Mouse (Mus musculus) heart, postnatal 10 days (tissue): ENCODE data around the gene Tlx3. TPM values are rescaled to one million over a fixed set of nuclear protein-coding genes. Genes with fewer than 3 reads are reported as not detected.

Source experiments
- DNase-seq, 2 experiments: peaks; one replicate each; pipeline ENCODE4 v3.0.0; 2021
- intact Hi-C: fragments of 180-260 bp; cut with DNase I; formaldehyde crosslinking; loops from one replicate; pipeline ENCODE4 v1.15.1; 2025
- total RNA-seq, 2 experiments: library from RNA; stranded (reverse); gene quantifications; 2 replicates each; pipeline ENCODE4 v1.2.3; 2021

The Tlx3 gene
- total RNA-seq, 2 experiments from 2014 or later = not detected

DNA sequence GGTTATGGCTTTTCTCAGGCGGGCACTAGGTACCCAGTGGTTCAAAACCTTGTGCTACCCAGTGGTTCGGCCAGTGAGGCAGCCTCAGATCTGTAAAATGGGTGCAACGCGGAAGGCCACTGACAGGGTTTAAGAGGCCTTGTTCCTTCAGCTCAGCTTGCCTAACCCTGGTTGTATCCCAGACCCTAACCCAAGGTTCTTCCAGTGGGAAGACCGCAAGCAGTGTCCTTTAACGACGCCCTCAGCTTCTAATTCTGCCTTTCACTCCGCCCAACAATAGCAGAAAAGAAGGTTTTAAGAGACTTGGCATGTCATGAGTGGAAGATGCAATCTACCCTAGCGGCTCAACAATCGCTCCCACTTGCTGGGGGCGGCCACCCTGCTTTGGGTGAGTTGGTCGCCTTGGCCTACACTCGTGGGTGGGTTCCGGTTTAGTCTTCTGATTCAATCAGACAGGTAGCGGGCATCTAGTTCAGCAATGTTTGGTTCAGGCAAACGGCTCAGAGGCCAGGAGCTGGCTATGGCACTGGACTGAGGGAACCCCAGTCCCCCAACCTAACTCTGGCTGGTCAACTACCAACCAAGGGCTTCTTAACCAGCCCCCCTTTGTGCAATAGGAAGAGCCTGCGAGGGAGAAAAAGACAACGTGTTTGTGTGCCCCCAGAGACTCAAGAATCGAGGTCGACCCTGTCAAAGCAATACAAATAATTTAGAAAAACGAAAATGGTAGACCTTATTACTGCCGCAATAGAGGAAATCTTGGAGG lies 4.9 kb downstream of the Tlx3 start:
- no peak for DNase-seq
- intact Hi-C loops = no loop called here

GRCm38 (mm10) chr11:33197673-33198072 lies 5.7 kb downstream of the Tlx3 start:
- no peak for DNase-seq
- intact Hi-C loops = no loop called here

DNA sequence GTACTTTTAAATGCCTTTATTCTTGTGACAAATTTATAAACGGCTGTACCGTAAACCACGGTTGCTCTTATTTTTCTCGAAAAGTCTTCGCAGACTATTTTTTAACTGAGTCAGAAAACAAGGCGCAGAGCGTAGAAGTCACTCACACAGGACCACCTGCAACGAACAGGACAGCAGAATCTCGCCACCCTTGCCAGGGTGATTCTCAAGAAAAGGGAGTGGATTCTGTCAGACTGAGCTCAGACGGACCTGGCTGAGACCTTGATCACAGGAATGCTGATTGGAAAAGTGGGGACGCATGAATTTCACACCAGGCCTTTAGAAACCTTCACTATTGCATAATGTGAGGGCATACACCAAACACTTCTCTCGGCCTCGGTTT lies 6.3 kb downstream of the Tlx3 start:
- no peak for DNase-seq
- intact Hi-C loops = no loop called here

GRCm38 (mm10) chr11:33196447-33197132 lies 6.8 kb downstream of the Tlx3 start:
- intact Hi-C loops = no loop called here
- DNase-seq = no peak

GRCm38 (mm10) chr11:33195531-33196446 lies 7.6 kb downstream of the Tlx3 start:
- no peak for DNase-seq
- intact Hi-C loops = no loop called here

DNA sequence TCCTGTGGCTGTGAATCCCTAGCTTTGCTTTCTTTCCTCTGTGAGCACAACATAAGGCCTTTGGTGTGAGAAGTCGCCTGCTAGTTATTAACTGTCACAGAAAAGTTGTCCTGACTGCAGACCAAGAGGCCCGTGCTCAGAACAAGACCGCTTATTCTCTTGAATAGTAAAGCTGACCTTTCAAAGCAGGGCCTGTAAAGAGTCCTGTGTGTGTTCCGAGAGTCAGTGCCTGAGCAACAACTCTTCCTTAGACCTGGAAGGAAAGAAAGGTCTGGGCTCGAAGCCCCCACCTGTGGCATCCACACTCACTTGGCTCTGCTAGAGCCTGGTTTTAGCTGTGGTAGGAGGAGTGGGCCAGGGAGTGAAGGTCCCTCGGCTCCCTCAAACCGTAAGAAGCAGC lies 8.3 kb downstream of the Tlx3 start:
- intact Hi-C loops = no loop called here
- no peak for DNase-seq

DNA sequence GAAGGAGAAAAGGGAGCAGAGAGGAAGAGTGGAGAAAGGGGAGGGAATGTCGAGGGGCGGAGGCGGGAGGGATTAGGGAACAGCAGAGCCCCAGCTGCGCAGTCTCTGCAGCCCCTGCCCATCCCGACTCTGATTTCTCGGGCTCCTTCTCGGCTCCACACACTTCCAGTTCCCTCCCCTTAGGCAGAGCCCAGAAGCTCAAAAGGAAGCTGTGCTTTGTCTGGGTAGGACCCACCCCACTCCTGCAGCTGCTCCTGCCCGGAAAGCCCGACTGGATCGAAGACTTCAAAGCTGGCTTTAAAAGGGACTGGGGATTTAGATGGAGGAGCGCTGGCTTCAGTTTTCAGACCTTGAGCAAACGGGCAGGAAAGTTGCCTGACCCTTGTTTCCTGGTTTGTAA lies 9.7 kb downstream of the Tlx3 start:
- intact Hi-C loops = no loop called here
- DNase-seq = no peak

DNA sequence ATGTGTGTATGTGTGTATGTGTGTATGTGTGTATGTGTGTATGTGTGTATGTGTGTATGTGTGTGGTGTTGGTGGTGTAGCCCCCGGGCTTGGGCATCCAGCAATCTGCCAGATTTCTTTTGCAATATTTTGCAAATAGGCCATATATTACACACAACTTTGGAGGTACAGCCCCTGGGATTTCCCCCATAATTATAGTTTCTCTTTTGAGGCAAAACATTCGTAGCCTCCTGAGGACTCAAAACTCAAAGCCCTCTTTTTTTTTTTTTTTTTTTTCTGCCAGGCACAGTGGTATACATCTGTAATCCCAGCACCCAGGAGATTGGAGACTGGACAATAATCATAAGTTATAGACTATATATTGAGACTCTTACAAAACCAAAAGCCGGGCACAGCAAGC lies 21.6 kb downstream of the Tlx3 start:
- DNase-seq = no peak
- intact Hi-C loops = no loop called here

GRCm38 (mm10) chr11:33180701-33181116 lies 22.7 kb downstream of the Tlx3 start:
- DNase-seq = no peak
- intact Hi-C loops = loop anchor here (1.0 kb wide), 1 partner anchor 434 kb away; no protein-coding TSS in a partner anchor

- intact Hi-C loops = loop anchor here (1.0 kb wide), 1 partner anchor 434 kb away; no protein-coding TSS in a partner anchor
- DNase-seq = no peak
Observed at GRCm38 (mm10) chr11:33179802-33180201, 23.6 kb downstream of the Tlx3 start.

DNA sequence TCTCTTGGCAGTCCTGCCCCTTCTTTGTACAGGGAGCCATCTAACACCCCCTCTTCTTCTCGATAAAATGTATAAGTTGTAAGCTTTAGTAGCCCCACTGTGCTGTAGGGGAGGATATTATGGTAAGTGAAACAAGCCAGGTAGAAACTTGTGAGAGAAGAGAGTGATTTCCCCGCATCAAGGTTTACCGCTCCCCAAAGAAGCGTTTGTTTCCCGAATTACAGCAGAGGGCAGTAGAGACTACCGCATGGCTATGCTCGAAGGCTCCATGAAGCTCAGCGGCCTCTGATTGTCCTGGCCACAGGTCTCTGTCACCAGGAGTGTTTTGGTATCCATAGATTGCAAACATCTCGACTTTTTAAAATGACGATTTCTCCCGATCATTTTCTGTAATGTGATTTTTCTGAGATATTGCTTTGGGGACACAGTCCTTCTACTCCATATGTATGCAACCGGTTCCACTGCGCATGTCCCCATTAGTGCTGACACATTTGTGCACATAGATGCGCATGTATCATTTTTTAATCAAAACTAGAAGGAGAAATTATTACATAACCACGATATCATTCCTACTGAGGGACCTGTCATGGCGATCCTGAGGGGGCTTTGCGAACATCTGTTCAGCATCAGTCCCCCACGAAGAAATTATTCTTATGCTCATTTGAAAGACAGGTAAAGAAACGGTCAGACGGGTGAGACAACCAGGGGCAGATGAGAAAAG lies 26.7 kb downstream of the Tlx3 start:
- peak; percentile 56 to 68 for DNase-seq
- intact Hi-C loops = loop anchor here (1.0 to 2.0 kb wide), 4 partner anchors 119 to 544 kb away; no protein-coding TSS in a partner anchor

GRCm38 (mm10) chr11:33175768-33176167 lies 27.6 kb downstream of the Tlx3 start:
- intact Hi-C loops = loop anchor here (1.0 to 2.0 kb wide), 4 partner anchors 120 to 545 kb away; no protein-coding TSS in a partner anchor
- DNase-seq = no peak

DNA sequence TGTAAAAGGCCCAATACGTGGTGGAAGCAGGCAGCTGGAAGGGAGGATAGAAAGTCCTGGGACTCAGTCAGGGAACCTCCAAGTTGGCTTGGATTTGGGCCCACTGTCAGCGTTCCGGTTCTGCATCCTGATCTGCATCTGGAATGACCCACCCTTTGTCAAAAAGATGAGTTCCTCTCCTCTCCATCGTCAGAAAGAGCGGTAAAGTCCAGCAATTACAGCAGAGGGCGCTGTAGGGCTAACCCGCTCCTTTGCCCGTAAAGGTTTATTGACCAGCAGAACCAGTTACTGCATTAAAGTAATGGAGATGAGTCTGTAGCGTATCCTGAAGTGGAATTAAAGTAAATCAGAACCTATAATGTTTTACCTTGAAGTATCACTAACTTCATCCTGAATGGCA lies 32.9 kb downstream of the Tlx3 start:
- DNase-seq = peak; percentile 39 to 68
- intact Hi-C loops = no loop called here

GRCm38 (mm10) chr11:33162998-33163506 lies 40.3 kb downstream of the Tlx3 start, which contains the start of gene Npm1:
Npm1 (minus strand) TSS chr11:33163206.
- intact Hi-C loops = loop anchor here (10.0 kb wide), 1 partner anchor 1288 kb away; the partner anchor contains the start of gene Cpeb4
- peak; percentile 100 for DNase-seq

GRCm38 (mm10) chr11:33162211-33162997 lies 41.0 kb downstream of the Tlx3 start:
- DNase-seq = peak; percentile 72 to 82
- intact Hi-C loops = loop anchor here (10.0 kb wide), 1 partner anchor 1288 kb away; the partner anchor contains the start of gene Cpeb4

DNA sequence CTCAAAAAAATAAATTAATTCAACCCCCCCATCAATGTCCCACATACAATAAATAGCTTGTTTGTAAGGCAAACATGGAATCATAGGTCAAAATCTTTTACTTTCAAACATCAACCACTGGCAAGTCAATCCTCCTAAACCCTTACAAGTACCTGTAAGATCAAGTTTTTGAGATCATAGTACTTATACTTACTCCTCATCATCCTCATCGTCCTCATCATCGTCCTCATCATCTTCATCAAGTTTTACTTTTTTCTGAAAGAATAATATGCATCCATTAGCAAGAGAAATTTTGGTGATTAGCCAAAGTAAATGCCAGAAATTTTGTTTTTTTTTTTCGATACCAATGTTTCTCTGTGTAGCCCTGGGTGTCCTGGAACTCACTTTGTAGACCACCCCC lies 43.6 kb downstream of the Tlx3 start:
- intact Hi-C loops = loop anchor here (10.0 kb wide), 1 partner anchor 1285 kb away; the partner anchor contains the start of gene Cpeb4
- DNase-seq = no peak

DNA sequence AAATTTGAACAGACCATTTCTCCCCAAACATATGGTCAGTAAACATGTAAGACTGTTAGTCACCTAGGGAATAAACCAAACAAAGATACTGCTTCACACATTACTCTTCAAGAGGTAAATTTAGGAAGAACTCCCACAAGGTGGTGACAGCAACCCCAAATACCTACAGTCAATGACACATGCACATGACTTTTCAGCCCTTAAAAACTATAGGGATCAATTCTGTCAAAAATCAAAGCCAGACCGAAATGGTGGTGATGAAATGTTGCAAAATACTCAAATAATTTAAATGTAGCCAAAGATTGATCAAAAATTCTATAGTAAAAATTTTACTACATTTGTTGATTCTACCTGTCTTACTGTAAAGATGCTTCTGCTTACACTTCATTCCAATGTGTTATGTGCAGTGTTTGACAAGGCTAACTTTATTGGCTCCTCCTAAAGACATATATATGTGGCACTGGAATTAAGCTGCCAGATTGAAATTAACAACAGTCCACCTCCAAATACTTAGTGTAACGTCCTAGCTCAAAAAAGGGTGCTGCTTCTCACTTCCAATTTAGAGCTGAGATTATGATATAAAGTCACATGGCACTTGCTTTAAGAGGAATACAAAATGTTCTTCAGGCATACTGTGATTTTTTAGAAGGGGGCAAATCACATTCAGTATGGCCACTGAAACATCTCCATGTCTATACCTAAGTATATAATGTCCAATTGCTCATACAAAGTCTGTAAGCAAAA lies 45.8 kb downstream of the Tlx3 start:
- intact Hi-C loops = no loop called here
- DNase-seq = no peak

- intact Hi-C loops = no loop called here
- no peak for DNase-seq
Observed at GRCm38 (mm10) chr11:33156436-33157015, 46.9 kb downstream of the Tlx3 start.
